Mouse (Mus musculus): Measurements from ENCODE around the gene Pnp2.

GRCm38 (mm10) chr14:50997999-50998666 lies 42.3 kb downstream of the Pnp2 start:
- no peak for TF ChIP-seq POLR2A (IDR thresholded peaks at IDR 0.05; ENCODE audit: insufficient read length, low read depth)
- no peak for TF ChIP-seq E2F4 (IDR thresholded peaks at IDR 0.05; ENCODE audit: insufficient read depth)
- TF ChIP-seq SRF (IDR thresholded peaks at IDR 0.05; ENCODE audit: control insufficient read depth, insufficient read length, low read depth): no peak
- no peak for TF ChIP-seq MAX (IDR thresholded peaks at IDR 0.05; ENCODE audit: low read depth)
- no peak for TF ChIP-seq TCF12 (IDR thresholded peaks at IDR 0.05; ENCODE audit: insufficient read depth, poor library complexity, severe bottlenecking)
- TF ChIP-seq CEBPB (IDR thresholded peaks at IDR 0.05; ENCODE audit: insufficient read depth, poor library complexity, severe bottlenecking): no peak
- TF ChIP-seq USF1 (IDR thresholded peaks at IDR 0.05; ENCODE audit: low read depth): no peak
- TF ChIP-seq MYOD1 (IDR thresholded peaks at IDR 0.05; ENCODE audit: control insufficient read depth in 1 of 3, insufficient read length in 2 of 3, low read depth in 2 of 3): no peak
- no peak for TF ChIP-seq REST (IDR thresholded peaks at IDR 0.05; ENCODE audit: insufficient read depth, insufficient read length)
- no peak for TF ChIP-seq POLR2AphosphoS2 (IDR thresholded peaks at IDR 0.05; ENCODE audit: insufficient read length, low read depth)

All from myocyte (in vitro differentiated cells).